Mouse (Mus musculus): ENCODE measurements at regions not wholly inside any gene's neighbourhood (a gene's known extent, or its start where the extent isn't known, plus 50 kb on each side); places are given as distances from the start of the nearest gene placed in this dataset.
"Not testable (repeated sequence)": the region's sequence is repeated elsewhere in the genome, so short reads cannot be mapped to it uniquely, and the experiment has no call there.

DNA sequence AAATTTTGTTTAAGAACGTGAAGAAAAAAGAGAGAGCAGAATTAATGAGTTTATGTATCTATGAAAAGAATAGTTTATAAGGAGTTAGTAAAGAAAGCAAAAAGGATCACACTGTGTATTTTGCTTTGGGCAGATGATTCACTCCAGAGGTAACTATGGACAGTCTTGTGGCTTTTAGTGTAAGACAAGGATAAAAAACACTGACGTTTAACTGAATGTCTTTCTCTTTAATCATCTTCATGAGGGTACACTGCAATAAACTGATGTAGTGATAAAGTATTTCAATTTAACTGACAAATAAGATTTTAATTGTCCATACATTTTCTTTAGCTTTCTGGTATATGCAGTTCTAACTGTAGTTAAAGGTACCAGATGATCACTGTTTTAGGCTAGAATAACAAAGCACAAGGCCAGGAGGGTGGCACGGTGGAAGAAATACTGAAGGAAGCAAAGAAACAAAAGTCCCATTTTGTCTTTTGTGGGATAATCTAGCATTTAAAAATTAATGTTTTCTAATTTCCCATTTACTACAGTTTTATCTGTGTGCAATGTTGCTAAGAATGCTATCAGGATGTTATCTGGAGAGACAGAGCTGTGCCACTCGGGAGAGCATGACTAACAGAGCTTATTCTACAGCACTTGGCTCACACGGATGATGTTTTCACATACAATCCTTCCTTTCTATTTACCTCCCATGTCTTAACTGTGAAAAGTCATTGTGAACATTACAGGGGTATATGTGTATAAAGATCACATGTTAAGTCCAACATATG lies 232.4 kb upstream of the Tusc1 start:
- DNase-seq, result no peak

DNA sequence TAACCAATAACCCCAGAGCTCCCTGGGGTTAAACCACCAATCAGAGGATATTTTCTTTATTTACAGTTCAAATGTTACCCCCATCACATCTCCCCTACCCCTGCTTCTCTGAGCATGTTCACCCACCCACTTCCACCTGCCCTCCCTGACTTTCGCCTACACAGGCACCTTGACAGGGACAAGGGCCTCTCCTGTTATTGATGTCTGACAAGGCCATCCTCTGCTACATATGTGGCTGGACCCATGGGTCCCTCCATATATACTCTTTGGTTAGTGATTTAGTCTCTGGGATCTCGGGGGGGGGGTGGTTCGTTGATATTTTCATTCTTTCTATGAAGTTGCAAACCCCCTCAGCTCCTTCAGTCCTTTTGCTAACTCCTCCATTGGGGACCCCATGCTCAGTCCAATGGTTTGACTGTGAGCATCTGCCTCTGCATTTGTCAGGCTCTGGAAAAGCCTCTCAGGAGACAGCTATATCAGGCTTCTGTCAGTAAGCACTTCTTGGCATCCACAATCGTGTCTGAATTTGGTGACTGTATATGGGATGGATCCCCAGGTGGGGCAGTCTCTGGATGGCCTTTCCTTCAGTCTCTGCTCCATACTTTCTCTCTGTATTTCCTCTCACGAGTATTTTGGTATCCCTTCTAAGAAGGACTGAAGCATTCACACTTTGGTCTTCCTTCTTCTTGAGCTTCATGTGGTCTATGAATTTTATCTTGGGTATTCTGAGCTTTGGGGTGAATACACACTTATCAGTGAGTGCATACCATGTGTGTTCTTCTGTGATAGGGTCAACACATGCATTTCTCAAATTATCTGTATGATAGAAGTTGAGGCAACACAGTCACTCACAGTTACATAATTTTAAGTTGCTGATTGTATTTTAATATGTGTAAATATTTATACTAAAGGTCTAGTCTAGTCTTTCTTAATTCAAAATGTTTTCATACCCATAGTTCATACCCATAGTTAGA lies 220.8 kb upstream of the Tusc1 start:
- no peak for DNase-seq

DNA sequence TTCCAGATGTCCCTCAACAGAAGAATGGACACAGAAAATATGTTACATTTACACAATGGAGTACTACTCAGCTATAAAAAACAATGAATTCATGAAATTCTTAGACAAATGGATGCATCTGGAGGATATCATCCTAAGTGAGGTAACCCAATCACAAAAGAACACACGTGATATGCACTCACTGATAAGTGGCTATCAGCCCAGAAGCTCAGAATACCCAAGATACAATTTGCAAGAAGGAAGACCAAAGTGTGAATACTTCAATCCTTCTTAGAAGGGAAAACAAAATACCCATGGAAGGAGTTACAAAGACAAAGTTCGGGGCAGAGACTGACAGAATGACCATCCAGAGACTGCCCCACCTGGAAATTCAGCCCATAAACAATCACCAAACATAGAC lies 219.9 kb upstream of the Tusc1 start:
- not testable (repeated sequence) for DNase-seq

DNA sequence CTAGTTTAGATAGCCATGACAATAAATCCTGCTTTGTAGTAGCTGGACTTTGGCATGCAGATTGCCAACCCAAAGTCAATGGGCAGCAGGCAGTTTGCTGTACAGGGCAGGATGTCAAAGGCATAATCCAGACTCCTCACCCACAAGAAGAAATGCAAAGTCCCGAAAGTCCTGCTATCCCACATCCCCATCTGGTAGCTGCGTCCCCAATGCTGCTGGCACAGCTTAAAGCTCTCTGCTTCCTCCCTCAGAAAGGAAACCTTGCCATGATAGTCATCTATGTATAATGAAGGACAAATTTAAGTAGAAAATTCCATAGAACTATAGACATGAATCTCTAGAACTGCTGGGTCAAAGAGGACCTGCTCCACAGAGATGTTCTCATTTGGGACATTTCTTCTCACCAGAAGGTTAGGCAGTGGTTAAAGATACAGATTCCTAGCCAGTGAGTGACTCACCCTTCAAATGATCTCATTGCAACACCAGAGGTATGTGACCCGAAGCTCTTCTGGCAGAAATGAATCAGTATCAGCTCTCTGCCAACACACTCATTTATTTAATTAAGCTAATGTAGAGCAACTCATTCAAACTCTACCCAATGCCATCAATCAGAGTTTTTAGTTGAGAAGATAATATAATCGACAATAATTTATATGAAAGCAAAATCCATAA lies 217.3 kb upstream of the Tusc1 start:
- DNase-seq, result no peak

DNA sequence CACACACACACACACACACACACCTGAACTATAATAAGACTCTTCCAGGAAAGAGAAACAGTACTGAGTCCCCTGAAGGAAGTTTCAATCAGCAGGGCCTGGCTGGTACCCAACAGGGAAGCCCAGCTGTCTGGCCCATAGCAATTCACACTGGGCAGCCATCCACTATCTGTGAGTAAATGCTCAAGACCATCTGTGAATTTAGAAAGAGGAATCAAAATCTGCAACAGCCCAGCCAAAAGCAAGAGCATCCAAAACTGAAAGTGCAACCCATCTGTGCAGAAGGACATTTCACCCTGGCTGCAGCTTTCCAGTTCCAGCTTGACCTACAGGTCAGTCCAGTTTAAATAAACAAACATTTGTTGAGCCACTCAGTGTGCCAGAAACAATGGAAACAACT lies 215.8 kb upstream of the Tusc1 start:
- peak; percentile 12 for DNase-seq

DNA sequence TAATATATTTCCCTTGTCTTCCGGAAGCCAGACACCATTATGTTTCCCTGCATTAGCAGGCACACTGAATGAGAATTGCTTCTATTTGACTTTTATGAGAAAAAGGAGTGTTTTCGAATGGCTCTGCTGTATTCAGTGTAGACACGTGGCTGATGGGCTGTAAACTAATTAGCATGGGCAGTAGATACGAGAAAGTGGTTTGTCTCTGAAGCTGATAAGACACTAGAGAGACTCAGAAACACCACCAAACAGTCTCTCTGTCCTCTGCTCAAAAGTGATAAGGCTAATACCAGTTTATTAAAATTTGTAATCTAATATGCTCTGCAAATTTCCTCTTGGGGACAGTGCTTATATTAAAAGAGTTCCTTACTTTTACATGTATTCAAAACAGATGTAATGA lies 205.3 kb upstream of the Tusc1 start:
- no peak for DNase-seq

DNA sequence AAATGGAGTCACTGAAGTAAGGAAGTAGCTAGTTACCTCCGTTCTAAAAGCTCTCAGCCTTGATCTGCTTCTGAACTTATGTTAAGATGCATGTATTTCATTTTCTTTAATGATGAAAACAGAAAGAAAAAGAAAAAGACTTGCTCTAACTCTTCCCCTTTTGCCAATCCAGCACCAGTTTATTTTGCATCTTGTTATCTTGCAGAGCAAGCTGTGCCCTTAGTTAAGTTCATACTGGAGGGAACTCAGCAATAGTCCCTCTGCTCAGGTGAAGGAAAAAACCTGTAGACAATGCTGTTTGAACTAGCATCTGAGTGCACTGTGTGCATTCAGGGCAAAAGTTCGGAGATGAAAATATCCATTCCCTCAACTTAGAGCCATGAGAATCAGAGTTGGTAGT lies 192.1 kb upstream of the Tusc1 start:
- DNase-seq, result no peak

DNA sequence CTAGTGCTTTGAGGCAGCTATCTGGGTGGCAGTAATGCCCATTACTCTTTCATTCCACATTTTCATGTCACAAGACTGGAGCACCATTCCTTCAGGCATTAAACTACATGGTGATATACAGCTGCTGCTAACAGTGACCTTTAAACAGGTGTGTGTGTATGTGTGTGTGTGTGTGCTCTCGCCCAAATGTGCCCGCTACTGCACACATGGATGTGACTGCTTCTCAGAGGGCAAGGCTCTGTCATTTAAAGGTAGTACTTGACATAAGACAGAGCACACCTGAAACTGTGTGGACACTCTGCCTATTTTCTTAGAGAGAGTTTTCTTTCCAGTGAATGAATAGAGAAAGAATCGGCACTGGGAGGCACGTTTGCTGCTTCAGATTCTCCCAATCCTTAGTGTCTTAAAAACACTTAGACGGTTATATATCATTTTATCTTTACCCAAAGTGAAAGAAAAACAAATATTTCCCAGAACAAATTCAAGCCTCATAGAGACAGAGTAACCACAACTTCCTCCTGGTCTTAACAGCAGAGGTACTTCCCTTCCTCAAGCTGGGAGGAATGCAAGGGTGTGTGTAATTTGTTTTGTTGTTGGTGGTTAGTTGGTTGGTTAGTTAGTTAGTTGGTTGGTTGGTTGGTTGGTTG lies 185.3 kb upstream of the Tusc1 start:
- DNase-seq, result no peak

DNA sequence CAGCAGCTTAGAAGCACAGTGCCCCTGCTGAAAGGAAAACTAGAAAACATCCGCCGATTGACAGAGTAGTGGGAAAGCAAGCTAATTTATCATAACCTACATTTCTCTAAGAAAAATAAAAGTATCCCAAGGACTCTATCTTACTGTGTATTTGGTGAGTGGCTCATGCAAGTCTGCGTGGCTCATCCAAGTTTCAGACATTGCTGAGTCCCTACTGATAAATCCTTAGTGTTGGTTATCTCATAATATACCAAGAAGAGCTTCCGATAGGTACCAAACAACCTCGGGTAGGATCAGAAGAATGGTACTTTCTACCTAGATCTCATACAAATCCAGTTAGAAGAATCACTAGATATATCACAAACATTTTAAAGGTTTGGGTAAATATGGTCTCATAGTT lies 183.6 kb upstream of the Tusc1 start:
- no peak for DNase-seq

DNA sequence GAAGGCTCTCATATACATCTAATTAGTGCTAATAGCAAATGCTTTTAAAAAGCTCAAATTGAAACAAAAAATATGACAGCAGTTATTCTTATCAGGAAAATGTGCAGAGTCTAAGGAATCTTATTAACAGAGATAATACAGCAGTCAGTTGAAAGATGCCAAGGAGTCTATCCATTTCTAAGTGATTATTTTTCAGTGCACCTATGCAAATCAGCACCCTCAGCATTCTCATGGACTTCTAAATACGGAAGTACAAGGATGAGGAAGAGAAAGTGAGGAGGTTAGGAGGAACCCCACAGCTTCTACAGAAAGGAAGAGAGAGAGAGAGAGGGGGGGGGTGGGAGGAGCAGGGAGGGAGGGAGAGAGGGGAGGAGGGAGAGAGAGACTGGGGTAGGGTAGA lies 175.5 kb upstream of the Tusc1 start:
- DNase-seq, result no peak

DNA sequence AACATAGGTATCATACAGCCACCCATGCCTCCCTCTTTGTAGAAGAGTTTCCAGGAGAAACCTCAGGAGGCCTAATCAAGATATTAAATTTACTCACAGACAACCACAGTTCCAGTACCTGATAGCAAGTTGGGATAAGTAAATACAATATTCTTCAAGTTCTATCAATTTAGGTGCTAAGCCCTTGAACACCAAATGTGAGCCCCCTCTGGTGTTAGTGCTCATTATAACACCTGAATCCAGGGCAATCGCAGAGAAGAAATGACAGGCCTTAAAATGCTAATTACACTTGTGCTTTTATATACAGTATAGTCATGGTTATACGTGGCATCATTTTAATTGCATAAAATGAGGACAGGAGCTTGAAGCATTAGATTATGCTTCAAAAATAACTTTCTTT lies 161.6 kb upstream of the Tusc1 start:
- DNase-seq, result no peak

DNA sequence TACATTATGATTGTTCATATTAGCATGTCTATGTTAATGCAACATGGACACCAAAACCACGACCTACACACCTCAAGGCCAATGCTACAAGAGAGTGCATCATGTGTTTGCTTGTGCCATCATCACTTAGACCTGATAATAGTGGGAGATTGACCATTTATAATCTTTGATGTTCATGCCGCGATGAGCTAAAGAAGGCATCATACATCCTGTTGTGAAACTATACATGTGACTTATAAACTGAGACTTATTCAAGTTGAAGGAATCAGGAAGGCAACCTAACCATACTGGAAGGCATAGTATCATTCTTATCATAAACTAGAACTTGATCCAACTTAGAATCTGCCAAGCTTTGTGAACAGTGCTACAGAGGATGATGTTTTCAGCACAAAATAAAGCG lies 159.0 kb upstream of the Tusc1 start:
- no peak for DNase-seq

DNA sequence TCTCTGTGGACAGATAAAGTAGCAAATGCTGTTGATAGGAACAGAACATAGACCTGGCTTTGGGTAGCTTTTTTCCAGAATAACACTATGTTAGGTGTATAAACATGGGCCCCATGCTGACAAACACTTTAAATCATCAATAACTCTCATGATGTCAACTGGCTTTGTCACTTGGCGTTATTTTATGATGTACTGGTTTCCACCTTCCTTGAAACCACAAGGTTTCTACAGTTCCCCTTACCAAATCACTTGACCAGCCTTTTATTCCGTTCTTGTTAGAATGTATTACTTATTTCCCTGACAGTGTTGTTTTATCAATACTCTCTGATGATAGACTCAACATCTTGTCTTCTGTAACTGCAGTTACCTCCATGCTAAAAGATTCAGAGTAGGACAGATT lies 158.6 kb upstream of the Tusc1 start:
- no peak for DNase-seq

DNA sequence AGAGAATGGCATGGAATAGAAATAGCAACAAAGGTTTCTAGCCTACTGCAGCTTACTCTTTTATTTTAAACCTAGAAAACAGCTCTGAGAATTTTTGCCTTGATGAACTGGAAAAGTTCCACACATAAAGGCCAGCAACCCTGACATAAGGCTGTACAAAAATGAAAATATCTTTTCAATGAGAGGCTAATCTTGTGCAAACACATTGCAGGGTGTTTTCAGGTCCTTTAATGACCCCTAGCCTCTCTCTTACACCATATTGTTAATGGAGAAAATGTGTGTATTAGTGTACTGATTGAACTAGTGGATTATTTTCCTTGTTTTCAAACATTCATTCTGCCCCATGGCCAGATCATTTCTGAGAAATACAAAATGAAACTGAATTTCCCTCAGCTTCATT lies 158.0 kb upstream of the Tusc1 start:
- DNase-seq, result no peak

DNA sequence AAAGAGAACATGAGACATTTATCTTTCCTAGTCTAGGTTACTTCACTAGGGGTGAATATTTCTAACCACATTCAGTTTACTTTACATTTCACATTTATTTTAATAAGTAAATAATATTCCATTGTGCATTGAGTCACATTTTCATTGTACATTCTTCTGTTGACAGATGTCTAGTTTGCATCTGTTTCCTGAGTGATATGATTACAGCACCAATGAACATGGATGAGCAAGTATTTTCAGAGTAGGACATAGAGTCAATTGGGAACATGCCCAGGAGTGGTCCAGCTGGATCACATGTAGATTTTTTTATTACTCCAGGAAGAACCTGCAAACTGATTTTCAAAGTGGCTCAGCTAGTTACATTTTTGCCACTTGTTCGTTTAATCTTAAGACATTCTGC lies 153.3 kb upstream of the Tusc1 start:
- no peak for DNase-seq

DNA sequence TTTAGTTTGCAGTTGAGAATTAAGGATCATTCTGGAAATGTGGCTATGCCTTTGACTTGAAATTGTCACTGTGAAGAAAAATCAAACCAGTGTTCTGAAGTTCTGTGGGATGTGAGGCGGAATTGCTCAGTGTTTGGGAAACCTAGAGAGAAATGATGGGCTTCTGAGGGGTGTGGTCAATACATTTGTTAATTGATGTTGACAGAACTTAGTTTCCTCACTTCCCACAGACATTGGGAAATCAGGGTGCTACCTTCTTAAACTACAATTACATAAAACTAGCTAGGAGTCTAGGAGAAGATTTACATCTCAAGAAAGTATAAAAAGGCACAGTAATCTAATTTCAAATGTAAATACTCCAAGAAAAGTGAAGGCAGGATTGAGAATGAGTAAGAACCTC lies 151.1 kb upstream of the Tusc1 start:
- DNase-seq, result no peak

DNA sequence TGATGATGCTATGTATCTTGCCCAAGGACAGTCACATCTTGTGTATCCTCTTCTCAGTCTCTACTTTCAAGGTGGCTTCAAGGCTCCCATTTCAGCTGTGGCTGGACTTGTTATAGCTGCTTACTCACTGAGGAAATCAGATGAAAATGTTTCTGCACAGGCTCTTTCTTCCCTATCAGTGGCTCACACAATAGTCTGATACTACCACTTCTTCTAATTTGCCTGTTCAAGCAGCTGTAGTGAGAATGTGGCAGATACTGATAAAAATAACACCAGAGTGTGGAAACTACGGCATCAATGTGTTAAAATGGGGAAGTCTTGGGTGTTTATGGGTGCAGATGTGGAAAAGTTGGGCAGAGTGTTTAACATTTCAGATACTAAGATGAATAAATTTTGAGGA lies 145.9 kb upstream of the Tusc1 start:
- no peak for DNase-seq

DNA sequence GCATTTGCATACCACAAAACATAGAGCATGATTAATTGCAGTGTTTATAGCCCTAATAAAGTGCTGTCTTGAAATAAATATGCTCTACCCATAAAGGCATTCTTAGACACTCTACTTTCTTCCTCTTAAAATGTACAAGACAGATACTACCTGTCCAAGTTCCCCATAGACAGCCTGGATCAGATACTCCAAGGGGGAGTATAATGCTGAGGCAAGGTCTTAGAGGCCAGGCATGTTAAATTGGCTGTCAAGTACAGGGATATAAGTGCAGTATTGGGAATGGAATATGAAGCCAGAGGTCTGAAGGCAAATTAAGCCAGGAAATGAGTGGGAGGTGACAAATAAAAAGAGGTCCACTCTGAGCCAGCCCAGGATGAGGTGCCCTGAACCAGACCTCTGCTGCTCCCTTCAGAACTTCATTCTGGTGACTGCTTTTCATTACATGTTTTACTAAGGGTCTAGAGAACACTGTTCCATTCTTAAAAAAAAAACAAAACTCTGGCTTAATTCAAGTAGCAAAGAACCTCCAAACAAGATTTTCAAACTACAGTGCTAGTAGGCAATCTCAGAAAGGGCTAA lies 142.0 kb upstream of the Tusc1 start:
- DNase-seq, result no peak

DNA sequence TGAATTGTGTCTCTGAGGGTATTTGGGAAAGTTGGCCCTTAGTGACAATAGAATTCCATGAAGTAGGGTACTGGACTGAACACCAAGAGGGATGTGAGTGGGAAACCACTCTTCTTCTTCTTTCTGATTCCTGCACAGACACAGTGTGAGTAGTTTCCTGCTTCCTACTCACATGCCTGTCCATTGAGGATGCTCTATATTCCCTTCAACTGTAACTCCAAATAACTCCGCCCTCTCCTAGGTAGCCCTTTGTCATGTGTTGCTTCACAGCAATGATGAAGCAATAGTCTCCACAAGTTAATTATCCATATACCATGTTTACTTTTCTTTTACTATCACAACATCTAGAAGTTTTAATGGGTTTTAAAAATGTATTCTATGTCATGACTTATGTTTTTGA lies 132.7 kb upstream of the Tusc1 start:
- DNase-seq, result no peak

DNA sequence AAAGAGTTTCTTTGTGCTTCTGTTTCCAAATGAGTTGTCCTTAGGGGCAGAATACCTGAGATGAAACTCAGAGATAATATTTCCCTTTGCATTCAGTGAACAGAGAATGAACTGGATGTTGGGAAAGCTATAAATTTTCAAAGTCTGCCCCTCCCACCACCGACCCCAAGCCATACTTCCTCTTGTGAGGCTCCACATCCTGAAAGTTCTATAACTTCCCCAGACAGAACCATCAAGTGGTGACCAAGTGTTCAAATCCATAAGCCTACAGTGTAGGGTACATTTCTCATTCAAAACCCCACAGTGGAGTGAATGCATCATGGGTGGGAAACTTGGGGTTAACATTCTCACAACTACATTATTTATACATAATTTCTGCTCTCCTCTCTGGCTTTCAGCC lies 132.1 kb upstream of the Tusc1 start:
- no peak for DNase-seq

DNA sequence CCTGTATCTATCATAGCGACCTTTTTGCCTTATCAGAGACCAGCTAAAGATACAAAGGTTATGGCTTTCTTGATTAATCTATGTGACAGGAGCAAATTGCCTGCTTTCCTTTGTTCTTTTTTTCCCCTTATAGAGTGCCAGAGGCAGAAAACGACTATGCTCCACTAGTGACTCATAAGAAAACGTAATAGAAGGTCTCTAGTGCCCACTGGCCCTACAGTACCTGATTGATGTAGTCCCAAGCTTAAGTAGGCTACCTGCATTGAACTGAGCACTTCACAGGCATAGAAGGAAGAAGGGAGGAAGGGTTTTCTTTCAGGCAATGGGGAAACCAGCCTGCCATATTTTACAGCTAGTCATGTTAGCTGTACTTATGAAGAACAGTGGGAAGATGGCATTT lies 116.0 kb upstream of the Tusc1 start:
- DNase-seq, result no peak

DNA sequence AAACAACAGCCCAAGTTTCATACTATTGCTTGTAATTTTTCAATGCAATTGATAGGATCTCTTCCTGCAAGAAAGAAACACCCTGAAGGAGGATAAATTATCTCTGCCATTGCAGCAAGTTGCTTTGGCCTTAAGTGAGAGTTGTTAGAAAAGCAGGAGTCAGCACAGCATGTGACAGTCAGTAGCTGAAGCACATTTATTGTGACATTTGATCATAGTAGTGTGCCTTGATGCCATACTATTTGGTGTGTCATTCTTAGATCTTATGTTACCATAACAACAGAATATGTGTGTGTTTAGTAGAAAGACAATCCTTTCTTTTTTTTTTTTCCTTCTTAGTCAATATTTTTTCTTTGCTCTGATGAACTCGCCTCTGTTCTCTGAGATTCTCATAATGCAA lies 115.5 kb upstream of the Tusc1 start:
- DNase-seq, result no peak

DNA sequence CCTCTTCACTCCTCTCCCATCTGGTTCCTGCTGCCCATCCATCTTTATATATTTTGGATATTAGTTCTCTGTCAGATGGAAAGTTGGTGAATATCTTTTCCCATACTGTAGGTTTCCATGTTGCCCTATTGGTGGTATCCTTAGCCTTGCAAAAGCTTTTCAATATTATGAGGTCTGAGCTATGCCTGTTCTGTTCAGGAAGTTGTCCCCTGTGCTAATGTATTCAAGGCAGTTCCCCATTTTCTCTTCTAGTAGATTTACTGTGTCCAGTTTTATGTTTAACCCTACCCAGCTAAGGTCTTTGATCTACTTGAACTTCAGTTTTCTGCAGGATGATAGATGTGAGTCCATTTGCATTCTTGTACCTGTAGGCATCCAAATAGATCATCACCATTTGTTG lies 109.4 kb upstream of the Tusc1 start:
- DNase-seq, result no peak

All from kidney, adult 11 months (tissue).